Mouse (Mus musculus) hindbrain, embryonic 16.5 days (tissue): Measurements from ENCODE around the gene Atp6v1a. TPM values are rescaled to one million over a fixed set of nuclear protein-coding genes. Genes with fewer than 3 reads are reported as not detected.

ENCODE experiments used
- ATAC-seq: fragments of 200-750 bp; cut with Nextera tagmentation; 2 replicates; pipeline ENCODE4 v1.8.0; 2017; ENCODE audit warnings: moderate TSS enrichment, moderate library complexity
- H3K27ac ChIP-seq: fragments of 300-500 bp; sonication (generic); 2 replicates; pipeline ENCODE4 v1.5.1; 2014; ENCODE audit warnings: low read depth, mild to moderate bottlenecking, control low read depth, low read length, moderate library complexity
- H3K27me3 ChIP-seq: fragments of 300-500 bp; sonication (generic); replicated peaks from 2 replicates; pipeline ENCODE4 v1.6.1; 2014; ENCODE audit warnings: low read length; ENCODE audit not compliant: control insufficient read depth, insufficient read depth
- H3K36me3 ChIP-seq: fragments of 300-500 bp; sonication (generic); 2 replicates; pipeline ENCODE4 v1.6.1; 2014; ENCODE audit warnings: mild to moderate bottlenecking, low read length, moderate library complexity, mixed read lengths; ENCODE audit not compliant: control insufficient read depth, insufficient read depth
- H3K4me1 ChIP-seq: fragments of 300-500 bp; sonication (generic); 2 replicates; pipeline ENCODE4 v1.6.1; 2014; ENCODE audit warnings: low read depth, low read length; ENCODE audit not compliant: control insufficient read depth, insufficient read depth
- H3K4me2 ChIP-seq: fragments of 300-500 bp; sonication (generic); 2 replicates; pipeline ENCODE4 v1.6.1; 2014; ENCODE audit warnings: mild to moderate bottlenecking, low read length, control low read depth, moderate library complexity
- H3K4me3 ChIP-seq: fragments of 300-500 bp; sonication (generic); 2 replicates; pipeline ENCODE4 v1.5.1; 2014; ENCODE audit warnings: mild to moderate bottlenecking, low read length, control low read depth, moderate library complexity
- H3K9ac ChIP-seq: fragments of 300-500 bp; sonication (generic); 2 replicates; pipeline ENCODE4 v1.6.1; 2014; ENCODE audit warnings: low read depth, mild to moderate bottlenecking, control low read depth, low read length, moderate library complexity
- H3K9me3 ChIP-seq: fragments of 300-500 bp; sonication (generic); 2 replicates; pipeline ENCODE4 v1.6.1; 2014; ENCODE audit warnings: mild to moderate bottlenecking, low read length, moderate library complexity; ENCODE audit not compliant: control insufficient read depth
- WGBS: fragments of 180-500 bp; shearing (Covaris S2); extraction: QIAGEN DNeasy Blood & Tissue Kit; methylation state at CpG from one replicate; pipeline ENCODE4 v1.1.7; 2014; 5-methylcytosine and 5-hydroxymethylcytosine counted together
- polyA plus RNA-seq: library from polyadenylated mRNA; unstranded; fragments of >200 nt; fragmentation: Nextera tagmentation; extraction: Ambion mirVana; gene quantifications from 2 replicates; pipeline ENCODE4 v1.2.1, GENCODE M21; 2015

Gene Atp6v1a
- polyA plus RNA-seq, 1 experiment from 2014 or later, result 155 TPM

DNA sequence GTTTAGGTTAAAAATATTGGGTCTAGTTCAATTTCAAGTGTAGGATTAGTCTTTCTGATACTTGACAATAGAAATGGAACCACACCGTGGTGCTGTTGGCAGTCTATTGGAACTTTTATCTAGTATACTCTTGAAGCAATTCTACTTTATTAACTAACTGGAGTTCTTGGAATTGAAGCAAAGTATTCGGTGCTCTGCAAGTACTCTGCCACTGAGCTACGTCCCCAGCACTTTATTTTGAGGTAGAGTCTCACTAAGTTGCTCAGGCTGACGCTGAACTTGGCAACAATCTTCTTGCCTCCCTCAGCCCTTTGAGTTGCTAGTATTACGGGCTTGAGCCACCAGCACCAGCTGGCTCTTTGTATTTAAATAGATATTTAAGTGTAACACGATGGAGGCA, 2.0 kb upstream of the Atp6v1a start:
- Histone ChIP-seq H3K27ac (no peak overlapping the region), H3K9me3 (no peaks in the 10 kb centered on the region), H3K9ac (no peak overlapping the region), H3K4me2 (peak overlapping the region; percentile 1), H3K4me3 (no peak overlapping the region), H3K4me1 (peaks cover 16% of the 10 kb centered on the region), H3K27me3 (no peaks in the 10 kb centered on the region), H3K36me3 (no peaks in the 10 kb centered on the region)
- 41% methylated on average over 6 of the region's 6 CpGs for WGBS
- ATAC-seq, result no peak

DNA sequence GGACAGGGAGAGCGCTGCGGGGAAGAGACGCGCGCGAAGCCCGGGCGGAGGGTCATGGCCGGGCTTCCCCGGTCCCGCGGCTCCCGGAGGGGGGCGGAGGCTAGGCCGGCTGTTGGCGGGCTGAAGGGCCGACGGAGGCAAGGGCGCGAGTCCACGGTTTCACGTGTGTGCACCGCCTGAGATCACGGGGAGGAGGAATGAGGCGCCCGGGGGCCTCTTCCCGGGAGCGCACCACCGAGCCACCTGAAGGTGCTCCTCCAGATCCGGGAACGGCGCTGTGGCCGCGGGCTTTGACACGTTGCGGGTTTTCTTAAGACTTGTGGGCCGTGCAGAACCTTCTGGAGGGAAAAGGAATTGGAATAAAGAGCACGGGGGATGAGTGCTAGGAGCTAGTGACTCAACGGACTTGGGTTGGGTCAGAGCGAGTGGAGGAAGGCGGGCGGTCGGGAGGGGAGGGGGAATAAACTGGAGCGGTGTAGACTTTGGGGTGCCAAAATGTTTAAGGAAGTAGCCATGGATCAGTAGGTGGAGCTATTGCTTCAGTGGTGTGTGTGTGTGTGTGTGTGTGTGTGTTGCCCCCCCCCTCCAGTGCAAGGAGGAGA, 782 bp upstream of the Atp6v1a start:
- Histone ChIP-seq H3K4me2 (peak overlapping the region; percentile 74), H3K9me3 (no peaks in the 10 kb centered on the region), H3K9ac (peak overlapping the region; percentile 86), H3K27ac (peak overlapping the region; percentile 99), H3K36me3 (no peaks in the 10 kb centered on the region), H3K4me3 (peak overlapping the region; percentile 98), H3K27me3 (no peaks in the 10 kb centered on the region), H3K4me1 (peaks cover 16% of the 10 kb centered on the region)
- WGBS, result under 1% methylated on average over 41 of the region's 44 CpGs
- peak; percentile 53 for ATAC-seq

DNA sequence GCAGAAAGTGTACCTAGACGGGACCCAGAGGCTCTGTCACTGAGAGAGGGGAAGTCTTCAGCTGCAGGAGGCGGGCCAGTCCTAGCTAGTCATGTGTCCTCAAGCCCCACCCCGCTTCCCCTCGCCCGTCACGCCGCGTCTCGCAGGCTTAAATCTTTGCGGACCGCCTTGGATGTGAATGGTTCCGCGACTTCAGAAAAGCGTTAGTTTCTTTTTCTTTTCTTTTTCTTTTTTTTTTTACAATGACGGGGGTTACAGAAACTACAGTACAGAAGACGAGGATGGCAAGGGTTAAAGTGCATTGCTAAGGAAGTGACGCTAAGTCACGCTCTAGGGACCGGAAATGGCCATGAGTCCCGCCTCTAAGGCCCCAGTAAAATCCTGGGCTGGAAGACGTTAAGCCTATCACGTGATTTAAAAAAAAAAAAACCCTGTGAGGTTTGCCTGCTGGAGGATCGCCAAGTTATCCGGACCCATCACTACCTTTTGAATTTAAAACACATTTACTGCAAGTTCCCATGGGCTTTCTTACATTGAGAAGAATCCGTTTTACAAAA, 448 bp downstream of the Atp6v1a start:
- under 1% methylated on average over 25 of the region's 25 CpGs for WGBS
- Histone ChIP-seq H3K9me3 (no peaks in the 10 kb centered on the region), H3K4me1 (peaks cover 16% of the 10 kb centered on the region), H3K36me3 (no peaks in the 10 kb centered on the region), H3K27me3 (no peaks in the 10 kb centered on the region), H3K4me2 (peak overlapping the region; percentile 74), H3K9ac (peak overlapping the region; percentile 86), H3K27ac (peak overlapping the region; percentile 99), H3K4me3 (peak overlapping the region; percentile 98)
- peak; percentile 92 for ATAC-seq

DNA sequence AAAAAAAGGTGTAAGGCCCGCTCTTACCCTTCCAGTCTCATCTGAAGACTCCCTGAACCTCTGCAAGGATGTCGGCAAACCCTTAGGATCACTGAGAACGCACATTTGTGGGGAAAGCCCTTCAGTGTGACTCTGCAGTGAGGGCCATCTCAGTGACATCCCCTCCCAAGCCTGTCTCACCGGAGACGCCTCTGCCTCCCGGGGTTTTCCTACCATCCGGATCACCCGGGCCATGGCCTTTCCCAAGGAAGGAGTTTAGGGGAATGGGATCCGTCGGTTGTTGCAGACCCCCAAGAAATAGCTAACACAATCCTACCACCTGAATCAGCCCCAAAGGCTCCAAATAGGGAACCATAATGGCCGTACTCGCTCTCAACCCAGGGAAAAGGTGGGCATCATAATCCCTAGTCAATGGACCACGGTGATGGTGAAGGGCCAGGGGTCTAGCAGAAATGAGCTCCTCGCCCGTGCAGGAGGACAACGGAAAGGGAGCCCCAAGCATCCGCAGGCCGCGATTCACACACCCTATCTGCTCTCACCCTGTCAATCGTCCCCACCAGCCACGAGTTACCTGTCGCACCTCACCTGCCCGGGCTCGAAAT, 1.0 kb downstream of the Atp6v1a start:
- Histone ChIP-seq H3K9me3 (no peaks in the 10 kb centered on the region), H3K27ac (peak overlapping the region; percentile 99), H3K27me3 (no peaks in the 10 kb centered on the region), H3K4me1 (peaks cover 16% of the 10 kb centered on the region), H3K4me2 (peak overlapping the region; percentile 74), H3K36me3 (no peaks in the 10 kb centered on the region), H3K4me3 (peak overlapping the region; percentile 98), H3K9ac (peak overlapping the region; percentile 85)
- WGBS, result 2% methylated on average over 24 of the region's 24 CpGs
- peak; percentile 64 for ATAC-seq

GRCm38 (mm10) chr16:44136511-44137021, 2.9 kb downstream of the Atp6v1a start:
- H3K4me1 ChIP-seq, result peaks cover 15% of the 10 kb centered on the region
- H3K27ac ChIP-seq, result no peak overlapping the region
- 91% methylated on average over 6 of the region's 6 CpGs for WGBS
- H3K4me2 ChIP-seq, result no peak overlapping the region
- H3K4me3 ChIP-seq, result no peak overlapping the region
- no peaks in the 10 kb centered on the region for H3K27me3 ChIP-seq
- H3K9ac ChIP-seq, result no peak overlapping the region
- ATAC-seq, result no peak
- H3K36me3 ChIP-seq, result no peaks in the 10 kb centered on the region
- no peaks in the 10 kb centered on the region for H3K9me3 ChIP-seq

DNA sequence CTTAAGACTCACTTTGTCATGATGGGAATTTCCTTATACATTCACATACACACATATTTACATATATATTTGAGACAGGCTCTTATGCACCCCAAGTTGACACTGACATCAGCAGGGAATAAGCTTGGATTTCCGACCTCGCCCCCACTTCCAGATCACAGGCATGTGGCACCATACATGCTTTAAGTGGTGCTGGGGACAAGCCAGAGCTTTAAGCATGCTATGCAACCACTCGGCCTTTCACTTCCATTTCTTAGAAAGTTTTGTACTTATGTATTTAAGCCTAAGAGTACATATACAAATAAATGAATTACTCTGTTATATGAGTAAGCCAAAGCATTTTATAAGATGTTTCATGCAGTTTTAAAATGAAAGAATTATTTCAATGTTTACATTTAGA, 6.3 kb downstream of the Atp6v1a start:
- no peak for ATAC-seq
- Histone ChIP-seq H3K9ac (no peak overlapping the region), H3K4me3 (no peak overlapping the region), H3K27ac (no peak overlapping the region), H3K4me1 (peaks cover 11% of the 10 kb centered on the region), H3K4me2 (no peak overlapping the region), H3K27me3 (no peaks in the 10 kb centered on the region), H3K9me3 (no peaks in the 10 kb centered on the region), H3K36me3 (no peaks in the 10 kb centered on the region)
- WGBS, result 90% methylated on average over 3 of the region's 3 CpGs

DNA sequence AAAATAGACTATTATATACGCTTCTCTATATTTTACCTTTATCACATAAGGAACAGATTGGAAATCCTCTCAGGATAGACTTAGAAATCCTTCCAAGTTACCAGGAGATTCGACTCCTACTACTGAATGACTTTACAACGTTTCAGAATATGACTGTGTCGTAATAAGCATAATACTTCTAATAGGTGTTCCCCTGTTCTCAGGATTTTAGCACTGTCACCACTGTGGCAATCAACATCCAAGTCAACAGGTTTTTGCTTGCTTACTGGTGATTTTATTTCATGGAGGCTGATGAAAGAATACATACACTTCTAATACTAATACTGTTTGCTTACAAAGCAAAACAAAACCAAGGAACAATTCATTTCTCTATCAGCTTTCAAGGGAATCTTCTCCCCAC, 7.2 kb downstream of the Atp6v1a start:
- no peaks in the 10 kb centered on the region for H3K9me3 ChIP-seq
- H3K4me2 ChIP-seq, result no peak overlapping the region
- H3K36me3 ChIP-seq, result no peaks in the 10 kb centered on the region
- ATAC-seq, result no peak
- no peak overlapping the region for H3K4me3 ChIP-seq
- 89% methylated on average over 4 of the region's 4 CpGs for WGBS
- H3K4me1 ChIP-seq, result peaks cover 3% of the 10 kb centered on the region; the same call in 1 of the 2 replicates
- no peak overlapping the region for H3K27ac ChIP-seq
- no peaks in the 10 kb centered on the region for H3K27me3 ChIP-seq
- no peak overlapping the region for H3K9ac ChIP-seq

DNA sequence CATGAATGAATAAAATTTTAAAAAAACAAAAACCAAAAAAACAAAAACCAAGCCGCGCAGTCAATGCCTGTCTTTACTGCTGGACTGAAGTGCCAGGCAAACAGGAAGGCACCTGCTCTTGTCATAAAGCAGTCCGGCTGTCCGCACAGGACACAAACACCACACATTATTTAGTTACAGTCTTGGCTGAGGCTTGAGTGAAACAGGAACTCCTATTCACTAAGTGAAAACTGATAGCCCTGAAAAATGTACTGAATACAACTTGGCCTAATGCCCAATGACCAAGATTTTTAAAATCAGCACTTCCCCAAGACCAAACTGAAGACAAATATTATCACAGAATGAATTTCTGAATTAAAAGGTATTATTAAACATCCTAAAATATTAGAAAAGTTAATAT, 13.1 kb downstream of the Atp6v1a start:
- Histone ChIP-seq H3K4me3 (no peak overlapping the region), H3K36me3 (no peaks in the 10 kb centered on the region), H3K27ac (no peak overlapping the region), H3K9me3 (no peaks in the 10 kb centered on the region), H3K4me2 (no peak overlapping the region), H3K4me1 (no peaks in the 10 kb centered on the region), H3K27me3 (no peaks in the 10 kb centered on the region), H3K9ac (no peak overlapping the region)
- no peak for ATAC-seq
- WGBS, result 72% methylated on average over 4 of the region's 4 CpGs

DNA sequence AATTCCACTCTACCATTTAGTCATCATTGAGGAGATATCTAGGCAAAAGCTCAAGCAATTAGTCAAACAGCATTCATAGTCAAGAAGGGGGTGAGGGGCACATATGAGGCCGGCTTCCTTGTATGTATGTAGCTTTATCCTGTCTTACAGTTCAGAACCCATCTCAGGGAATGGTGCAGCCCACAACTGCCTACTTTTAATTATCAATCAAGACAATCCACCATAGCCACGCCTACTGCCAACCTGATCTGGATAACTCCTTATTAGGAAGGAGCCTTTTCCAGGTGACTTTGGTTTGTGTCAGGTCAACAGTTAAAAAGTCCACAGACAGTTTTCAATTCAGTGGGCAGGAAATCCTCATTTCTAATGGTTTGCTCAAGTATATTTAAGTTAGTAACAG, 14.1 kb downstream of the Atp6v1a start:
- 83% methylated on average over 2 of the region's 2 CpGs for WGBS
- ATAC-seq, result no peak
- Histone ChIP-seq H3K36me3 (no peaks in the 10 kb centered on the region), H3K4me1 (no peaks in the 10 kb centered on the region), H3K4me3 (no peak overlapping the region), H3K27ac (no peak overlapping the region), H3K9me3 (no peaks in the 10 kb centered on the region), H3K4me2 (no peak overlapping the region), H3K27me3 (no peaks in the 10 kb centered on the region), H3K9ac (no peak overlapping the region)
